Mouse (Mus musculus): ENCODE data around the gene Swap70. TPM values are rescaled to one million over a fixed set of nuclear protein-coding genes. Genes with fewer than 3 reads are reported as not detected.
"Not testable (repeated sequence)": the region's sequence is repeated elsewhere in the genome, so short reads cannot be mapped to it uniquely, and the experiment has no call there.

The Swap70 gene
- polyA plus RNA-seq, 1 experiment from 2014 or later: 33.2 TPM

- no peak overlapping the region for H3K9ac ChIP-seq
- no peaks in the 10 kb centered on the region for H3K27me3 ChIP-seq
- no peak for ATAC-seq (ENCODE audit: insufficient number of reproducible peaks, low FRiP score, low TSS enrichment, low read depth)
- WGBS: 88% methylated on average over 3 of the region's 3 CpGs
- no peak overlapping the region for H3K4me3 ChIP-seq (replicated peaks)
- peaks cover 9% of the 10 kb centered on the region; the same call in 1 of the 2 replicates for H3K9me3 ChIP-seq (replicated peaks)
- H3K36me3 ChIP-seq: no peaks in the 10 kb centered on the region
- H3K4me1 ChIP-seq: no peaks in the 10 kb centered on the region
- no peak overlapping the region for H3K4me2 ChIP-seq (replicated peaks)
- H3K27ac ChIP-seq (replicated peaks): no peak overlapping the region
Observed at GRCm38 (mm10) chr7:110211025-110211424, 10.5 kb upstream of the Swap70 start.

GRCm38 (mm10) chr7:110214882-110215281 lies 6.6 kb upstream of the Swap70 start:
- Histone ChIP-seq H3K27me3 (no peaks in the 10 kb centered on the region), H3K4me1 (no peaks in the 10 kb centered on the region), H3K4me2 (replicated peaks) (no peak overlapping the region), H3K27ac (replicated peaks) (0 out of 2 replicates have a peak overlapping the region, but pooled peaks have one; percentile 11), H3K36me3 (no peaks in the 10 kb centered on the region), H3K4me3 (replicated peaks) (no peak overlapping the region), H3K9me3 (replicated peaks) (no peaks in the 10 kb centered on the region), H3K9ac (no peak overlapping the region)
- WGBS: 41% methylated on average over 3 of the region's 3 CpGs
- no peak for ATAC-seq (ENCODE audit: insufficient number of reproducible peaks, low FRiP score, low TSS enrichment, low read depth)

DNA sequence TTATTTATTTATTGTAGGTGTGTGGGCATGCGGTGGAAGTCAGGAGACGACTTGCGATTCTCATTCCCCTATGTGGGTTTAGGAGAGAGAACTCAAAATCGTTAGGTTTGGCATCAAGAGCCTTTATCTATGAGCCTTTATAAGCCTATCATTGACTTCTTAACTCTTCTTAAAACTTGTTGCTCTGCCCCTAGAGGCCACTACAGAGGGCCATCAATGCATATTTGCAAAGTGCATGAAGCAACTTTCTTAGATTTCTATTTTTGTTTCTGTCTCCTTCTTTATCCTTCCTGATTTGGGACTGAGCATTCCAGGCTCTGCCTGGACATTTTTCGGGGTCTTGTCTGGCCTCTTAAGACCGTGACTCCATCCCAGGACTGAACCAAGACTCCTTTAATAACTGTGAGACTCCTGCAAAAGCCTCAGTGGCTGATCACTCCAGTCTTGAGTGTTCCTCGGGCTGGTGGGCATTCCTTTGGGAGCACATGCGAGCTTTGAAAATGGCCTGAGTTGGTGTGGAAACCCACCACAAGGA lies 393 bp upstream of the Swap70 start:
- peak overlapping the region; percentile 94 for H3K27ac ChIP-seq (replicated peaks)
- H3K27me3 ChIP-seq: no peaks in the 10 kb centered on the region
- 0 out of 2 replicates have a peak, but pooled peaks cover 4% of the 10 kb centered on the region for H3K36me3 ChIP-seq
- H3K9ac ChIP-seq: peak overlapping the region; percentile 77; the same call in 1 of the 2 replicates
- peak; percentile 8; the same call in 1 of the 2 replicates for ATAC-seq (ENCODE audit: insufficient number of reproducible peaks, low FRiP score, low TSS enrichment, low read depth)
- peak overlapping the region; percentile 81 for H3K4me2 ChIP-seq (replicated peaks)
- H3K4me3 ChIP-seq (replicated peaks): peak overlapping the region; percentile 91
- H3K9me3 ChIP-seq (replicated peaks): no peaks in the 10 kb centered on the region
- WGBS: 17% methylated on average over 8 of the region's 8 CpGs
- H3K4me1 ChIP-seq: peaks cover 8% of the 10 kb centered on the region; the same call in 1 of the 2 replicates

GRCm38 (mm10) chr7:110222583-110223182 lies 1.2 kb downstream of the Swap70 start:
- WGBS: 19% methylated on average over 12 of the region's 12 CpGs
- Histone ChIP-seq H3K9ac (peak overlapping the region; percentile 77; the same call in 1 of the 2 replicates), H3K27ac (replicated peaks) (peak overlapping the region; percentile 63; the same call in 1 of the 2 replicates), H3K4me2 (replicated peaks) (peak overlapping the region; percentile 81), H3K4me1 (peaks cover 8% of the 10 kb centered on the region; the same call in 1 of the 2 replicates), H3K4me3 (replicated peaks) (peak overlapping the region; percentile 91), H3K36me3 (0 out of 2 replicates have a peak, but pooled peaks cover 7% of the 10 kb centered on the region), H3K9me3 (replicated peaks) (no peaks in the 10 kb centered on the region), H3K27me3 (no peaks in the 10 kb centered on the region)
- ATAC-seq (ENCODE audit: insufficient number of reproducible peaks, low FRiP score, low TSS enrichment, low read depth): no peak

GRCm38 (mm10) chr7:110223727-110224510 lies 2.4 kb downstream of the Swap70 start:
- Histone ChIP-seq H3K4me1 (peaks cover 8% of the 10 kb centered on the region; the same call in 1 of the 2 replicates), H3K4me2 (replicated peaks) (0 out of 2 replicates have a peak overlapping the region, but pooled peaks have one; percentile 10), H3K27me3 (no peaks in the 10 kb centered on the region), H3K4me3 (replicated peaks) (no peak overlapping the region), H3K9me3 (replicated peaks) (no peaks in the 10 kb centered on the region), H3K27ac (replicated peaks) (no peak overlapping the region), H3K36me3 (peaks cover 10% of the 10 kb centered on the region; the same call in 1 of the 2 replicates), H3K9ac (no peak overlapping the region)
- ATAC-seq (ENCODE audit: insufficient number of reproducible peaks, low FRiP score, low TSS enrichment, low read depth): no peak
- whole genome bisulfite sequencing: 59% methylated on average over 2 of the region's 2 CpGs

DNA sequence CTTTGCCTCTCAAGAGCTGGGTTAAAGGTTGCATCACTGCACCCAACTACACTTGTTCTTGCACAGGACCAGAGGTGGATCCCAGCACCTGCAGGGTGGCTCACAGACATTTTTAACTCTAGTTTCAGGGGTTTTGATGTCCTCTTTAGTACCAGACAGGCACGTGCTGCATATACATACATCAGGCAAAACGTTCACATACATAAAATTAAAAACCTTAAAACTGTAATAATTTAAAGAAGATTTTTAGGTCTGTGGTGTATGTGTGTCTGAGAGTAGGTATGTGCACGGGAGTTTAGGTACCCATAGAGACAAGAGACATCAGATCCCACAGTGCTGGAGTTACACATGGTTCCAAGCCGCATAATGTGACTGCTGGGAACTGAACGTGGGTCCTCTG lies 5.0 kb downstream of the Swap70 start:
- 92% methylated on average over 5 of the region's 5 CpGs for WGBS
- no peaks in the 10 kb centered on the region for H3K9me3 ChIP-seq (replicated peaks)
- ATAC-seq (ENCODE audit: insufficient number of reproducible peaks, low FRiP score, low TSS enrichment, low read depth): no peak

DNA sequence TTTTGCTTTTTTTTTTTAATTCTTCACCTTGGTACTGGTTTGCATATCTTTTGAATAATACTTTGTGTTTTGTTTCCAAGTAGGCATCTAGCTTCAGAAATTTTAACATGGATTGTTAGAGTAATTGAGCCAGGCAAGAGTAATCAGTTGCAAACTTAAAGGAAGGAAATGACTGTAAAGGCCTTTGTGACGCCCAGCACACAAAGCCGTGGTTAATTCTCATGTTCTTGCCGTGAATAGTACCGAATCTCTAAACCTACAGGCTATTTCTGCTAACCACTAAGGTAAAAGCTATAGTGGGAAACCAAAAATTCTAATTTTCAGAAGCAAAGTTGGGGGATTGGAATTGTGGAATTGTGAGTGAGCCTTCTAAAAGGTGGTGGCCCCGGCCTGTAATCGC lies 8.5 kb downstream of the Swap70 start:
- H3K9me3 ChIP-seq (replicated peaks): no peaks in the 10 kb centered on the region
- H3K4me2 ChIP-seq (replicated peaks): no peak overlapping the region
- peaks cover 10% of the 10 kb centered on the region; the same call in 1 of the 2 replicates for H3K36me3 ChIP-seq
- no peak for ATAC-seq (ENCODE audit: insufficient number of reproducible peaks, low FRiP score, low TSS enrichment, low read depth)
- no peaks in the 10 kb centered on the region for H3K27me3 ChIP-seq
- WGBS: 52% methylated on average over 6 of the region's 6 CpGs
- no peak overlapping the region for H3K27ac ChIP-seq (replicated peaks)
- no peak overlapping the region for H3K4me3 ChIP-seq (replicated peaks)
- H3K9ac ChIP-seq: no peak overlapping the region
- H3K4me1 ChIP-seq: no peaks in the 10 kb centered on the region

More for the DNA sequence above, 5.0 kb downstream of the Swap70 start:
- H3K9ac ChIP-seq: no peak overlapping the region
- no peak overlapping the region for H3K27ac ChIP-seq (replicated peaks)
- no peak overlapping the region for H3K4me2 ChIP-seq (replicated peaks)
- H3K4me3 ChIP-seq (replicated peaks): no peak overlapping the region
- H3K27me3 ChIP-seq: no peaks in the 10 kb centered on the region
- peaks cover 10% of the 10 kb centered on the region; the same call in 1 of the 2 replicates for H3K36me3 ChIP-seq
- H3K4me1 ChIP-seq: peaks cover 8% of the 10 kb centered on the region; the same call in 1 of the 2 replicates

DNA sequence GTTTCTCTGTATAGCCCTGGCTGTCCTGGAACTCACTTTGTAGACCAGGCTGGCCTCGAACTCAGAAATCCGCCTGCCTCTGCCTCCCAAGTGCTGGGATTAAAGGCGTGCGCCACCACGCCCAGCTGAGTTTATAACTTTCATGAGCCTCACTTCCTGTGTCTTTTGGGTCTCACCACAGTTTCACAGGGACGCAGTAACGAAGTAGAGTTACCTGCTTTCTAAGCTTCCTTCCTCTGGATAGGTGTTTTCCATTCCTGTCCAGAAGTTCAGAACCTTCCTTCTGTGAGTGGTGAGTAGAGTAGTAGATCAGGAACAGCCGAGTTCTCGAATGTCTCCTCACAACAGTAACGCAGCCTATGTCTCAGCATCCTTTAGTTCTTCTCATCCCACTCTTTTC lies 9.6 kb downstream of the Swap70 start:
- not testable (repeated sequence) for H3K4me1 ChIP-seq; ATAC-seq (ENCODE audit: insufficient number of reproducible peaks, low FRiP score, low TSS enrichment, low read depth); H3K27ac ChIP-seq (replicated peaks); H3K9ac ChIP-seq; H3K36me3 ChIP-seq; H3K4me3 ChIP-seq (replicated peaks); H3K27me3 ChIP-seq; H3K9me3 ChIP-seq (replicated peaks); H3K4me2 ChIP-seq (replicated peaks)
- WGBS: 98% methylated on average over 10 of the region's 10 CpGs

DNA sequence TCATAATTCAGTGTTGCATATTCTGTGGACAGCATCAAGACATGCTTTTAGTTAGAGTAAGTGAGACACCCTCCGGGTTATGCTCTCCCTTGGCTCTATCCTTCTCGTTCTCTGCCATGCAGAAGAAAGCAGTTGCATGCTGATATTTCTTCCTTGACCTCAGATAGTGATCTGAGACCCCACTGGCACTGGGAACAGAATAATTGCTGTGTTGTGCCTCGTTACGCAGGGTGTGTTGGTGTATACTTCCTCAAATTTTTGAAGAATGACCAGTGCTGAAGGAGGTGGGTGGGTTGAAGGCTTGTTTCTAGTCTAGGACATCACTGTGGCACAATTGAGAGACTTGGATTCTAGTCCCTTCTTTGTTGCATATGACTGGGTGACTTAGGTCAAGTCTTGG lies 14.6 kb downstream of the Swap70 start:
- no peak overlapping the region for H3K9ac ChIP-seq
- ATAC-seq (ENCODE audit: insufficient number of reproducible peaks, low FRiP score, low TSS enrichment, low read depth): no peak
- 85% methylated on average over 4 of the region's 4 CpGs for WGBS
- no peaks in the 10 kb centered on the region for H3K9me3 ChIP-seq (replicated peaks)
- H3K4me1 ChIP-seq: peaks cover 14% of the 10 kb centered on the region
- no peaks in the 10 kb centered on the region for H3K36me3 ChIP-seq
- no peak overlapping the region for H3K4me2 ChIP-seq (replicated peaks)
- no peak overlapping the region for H3K4me3 ChIP-seq (replicated peaks)
- H3K27ac ChIP-seq (replicated peaks): no peak overlapping the region
- no peaks in the 10 kb centered on the region for H3K27me3 ChIP-seq

DNA sequence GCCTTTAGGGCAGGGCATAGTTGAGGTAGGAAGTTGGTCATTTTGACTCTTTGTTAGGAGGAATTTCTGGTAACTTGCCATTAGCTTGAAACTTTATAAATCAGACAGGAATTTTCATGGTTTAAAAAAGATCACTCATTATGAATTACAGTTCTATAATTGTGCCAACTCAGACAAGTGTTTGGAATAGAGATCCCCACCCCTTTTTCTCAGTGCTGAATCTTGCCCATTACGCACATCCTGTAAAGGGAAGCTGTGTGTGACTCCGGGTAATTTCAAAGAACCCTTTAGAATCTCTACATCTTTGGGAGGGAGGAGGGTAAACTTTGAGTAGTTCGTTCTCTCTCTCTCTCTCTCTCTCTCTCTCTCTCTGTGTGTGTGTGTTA lies 15.9 kb downstream of the Swap70 start:
- Histone ChIP-seq H3K9me3 (replicated peaks) (no peaks in the 10 kb centered on the region), H3K4me1 (peaks cover 14% of the 10 kb centered on the region), H3K9ac (no peak overlapping the region), H3K27me3 (no peaks in the 10 kb centered on the region), H3K4me3 (replicated peaks) (no peak overlapping the region), H3K27ac (replicated peaks) (peak overlapping the region; percentile 68), H3K36me3 (no peaks in the 10 kb centered on the region), H3K4me2 (replicated peaks) (peak overlapping the region; percentile 2; the same call in 1 of the 2 replicates)
- WGBS: 22% methylated on average over 3 of the region's 3 CpGs
- no peak for ATAC-seq (ENCODE audit: insufficient number of reproducible peaks, low FRiP score, low TSS enrichment, low read depth)

DNA sequence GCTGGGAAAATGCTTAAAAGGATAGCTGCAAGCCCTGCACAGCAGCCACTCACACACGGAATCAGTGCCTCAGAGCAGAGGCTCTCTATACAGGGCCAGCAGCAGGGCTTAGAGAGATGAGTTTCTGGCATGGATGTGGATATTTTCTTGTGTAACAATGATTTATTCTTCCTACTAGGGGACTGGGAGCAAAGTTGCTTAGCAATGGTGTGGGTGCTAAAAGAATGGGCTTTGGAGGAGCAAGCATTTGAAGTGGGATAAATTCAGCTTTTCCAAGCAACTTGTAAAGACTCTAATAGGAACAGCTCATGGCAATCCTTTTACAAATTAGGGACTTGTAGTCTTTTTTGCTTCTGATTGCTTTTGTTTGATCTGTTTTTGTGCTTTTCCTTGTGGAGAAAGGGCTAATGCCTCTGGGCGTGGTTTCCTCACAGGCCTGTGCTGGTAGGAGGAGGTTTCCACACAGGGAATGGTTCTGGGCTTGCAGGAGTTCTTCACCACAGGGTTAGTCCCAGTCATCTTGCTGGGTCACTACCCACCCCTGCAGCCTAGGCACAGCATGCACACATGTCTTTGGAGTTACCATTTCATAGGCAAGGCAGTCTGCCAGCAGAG lies 16.4 kb downstream of the Swap70 start:
- Histone ChIP-seq H3K27me3 (no peaks in the 10 kb centered on the region), H3K4me3 (replicated peaks) (no peak overlapping the region), H3K36me3 (no peaks in the 10 kb centered on the region), H3K4me1 (peaks cover 14% of the 10 kb centered on the region), H3K27ac (replicated peaks) (peak overlapping the region; percentile 68), H3K4me2 (replicated peaks) (peak overlapping the region; percentile 2; the same call in 1 of the 2 replicates), H3K9ac (no peak overlapping the region), H3K9me3 (replicated peaks) (no peaks in the 10 kb centered on the region)
- WGBS: 45% methylated on average over 2 of the region's 2 CpGs
- no peak; the same call in 1 of the 2 replicates for ATAC-seq (ENCODE audit: insufficient number of reproducible peaks, low FRiP score, low TSS enrichment, low read depth)

Data from embryonic facial prominence, embryonic 15.5 days (tissue).